Mouse (Mus musculus): ENCODE data around the gene Sugt1.

DNA sequence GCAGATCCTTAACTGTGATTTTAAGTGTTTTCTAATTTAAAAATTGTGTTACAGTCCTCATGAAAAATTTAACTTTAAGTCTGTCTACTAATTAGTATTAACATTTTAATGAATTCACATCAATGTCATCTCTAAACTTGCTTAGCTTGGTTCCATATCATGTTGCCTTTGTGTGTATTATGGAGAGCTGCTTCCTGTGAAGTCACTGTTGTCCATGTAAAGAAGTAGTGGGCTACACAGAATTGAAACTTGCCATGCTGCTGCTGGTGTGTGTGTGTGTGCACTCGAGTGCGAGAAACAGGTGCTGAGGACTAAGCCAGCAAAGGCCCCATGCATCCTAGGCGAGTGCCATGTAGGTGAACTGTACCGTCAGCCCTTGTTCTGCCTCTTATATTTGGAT lies 19.9 kb downstream of the Sugt1 start:
- no peak for TF ChIP-seq CTCF (IDR thresholded peaks at IDR 0.05; ENCODE audit: control insufficient read depth, insufficient read depth, low read length)
- no peak for TF ChIP-seq POLR2A (IDR thresholded peaks at IDR 0.05; ENCODE audit: borderline replicate concordance, control insufficient read depth, low read depth, low read length)

All from bone marrow, adult 2 months (tissue).